Mouse (Mus musculus): ENCODE measurements around the gene Mfsd2b.
A peak's percentile ranks its signal among the peaks of the same experiment; 100 is the strongest.

Mfsd2b gene

GRCm38 (mm10) chr12:4873531-4873930 lies 628 bp downstream of the Mfsd2b start:
- no peak for DNase-seq (ENCODE audit: low read depth)

- DNase-seq (ENCODE audit: low read depth) = no peak
These were observed 1.1 kb downstream of the Mfsd2b start for GRCm38 (mm10) chr12:4872983-4873477.

- no peak for DNase-seq (ENCODE audit: low read depth)
These were observed 1.9 kb downstream of the Mfsd2b start for GRCm38 (mm10) chr12:4872273-4872672.

GRCm38 (mm10) chr12:4871260-4871659 lies 2.9 kb downstream of the Mfsd2b start:
- no peak for DNase-seq (ENCODE audit: low read depth)

- DNase-seq (ENCODE audit: low read depth) = no peak
These were observed 5.2 kb downstream of the Mfsd2b start for GRCm38 (mm10) chr12:4868924-4869323.

- DNase-seq (ENCODE audit: low read depth) = no peak
These were observed 9.8 kb downstream of the Mfsd2b start for GRCm38 (mm10) chr12:4864338-4864690.

- DNase-seq (ENCODE audit: low read depth) = no peak
These were observed 10.4 kb downstream of the Mfsd2b start for GRCm38 (mm10) chr12:4863654-4864337.

- peak; percentile 26 for DNase-seq (ENCODE audit: low read depth)
These were observed 11.5 kb downstream of the Mfsd2b start for GRCm38 (mm10) chr12:4862672-4863071.

GRCm38 (mm10) chr12:4859241-4859914 lies 14.8 kb downstream of the Mfsd2b start:
- DNase-seq (ENCODE audit: low read depth) = no peak

- DNase-seq (ENCODE audit: low read depth) = no peak
These were observed 17.3 kb downstream of the Mfsd2b start for GRCm38 (mm10) chr12:4856834-4857233.

- peak; percentile 52 for DNase-seq (ENCODE audit: low read depth)
These were observed 18.0 kb downstream of the Mfsd2b start for GRCm38 (mm10) chr12:4856160-4856559.

- DNase-seq (ENCODE audit: low read depth) = peak; percentile 79
These were observed 30.4 kb downstream of the Mfsd2b start for GRCm38 (mm10) chr12:4843741-4844140.

GRCm38 (mm10) chr12:4842890-4843597 lies 31.1 kb downstream of the Mfsd2b start, which contains the start of gene Wdcp:
Gene Wdcp, plus strand, starts transcription at chr12:4843303.
- peak; percentile 89 for DNase-seq (ENCODE audit: low read depth)

- peak; percentile 25 for DNase-seq (ENCODE audit: low read depth)
These were observed 31.7 kb downstream of the Mfsd2b start for GRCm38 (mm10) chr12:4842456-4842855.

GRCm38 (mm10) chr12:4841392-4841887 lies 32.7 kb downstream of the Mfsd2b start, which contains the start of gene Fkbp1b:
Gene Fkbp1b, minus strand, starts transcription at chr12:4841591.
- DNase-seq (ENCODE audit: low read depth) = peak; percentile 49

GRCm38 (mm10) chr12:4840741-4841140 lies 33.4 kb downstream of the Mfsd2b start:
- DNase-seq (ENCODE audit: low read depth) = no peak

- DNase-seq (ENCODE audit: low read depth) = no peak
These were observed 34.1 kb downstream of the Mfsd2b start for GRCm38 (mm10) chr12:4840010-4840409.

- no peak for DNase-seq (ENCODE audit: low read depth)
These were observed 37.2 kb downstream of the Mfsd2b start for GRCm38 (mm10) chr12:4836959-4837358.

- DNase-seq (ENCODE audit: low read depth) = no peak
These were observed 46.9 kb downstream of the Mfsd2b start for GRCm38 (mm10) chr12:4827256-4827655.

- peak; percentile 99 for DNase-seq (ENCODE audit: low read depth)
These were observed 56.6 kb downstream of the Mfsd2b start, which contains the start of gene Sf3b6 for GRCm38 (mm10) chr12:4817361-4818101. Gene Sf3b6, plus strand, starts transcription at chr12:4817544.

- no peak for DNase-seq (ENCODE audit: low read depth)
These were observed 57.3 kb downstream of the Mfsd2b start for GRCm38 (mm10) chr12:4816680-4817360.

Measured in naive thymus-derived CD4-positive, alpha-beta T cell, adult 2 months (primary cell).